Mouse (Mus musculus): ENCODE results near the gene Olfr120. TPM values are rescaled to one million over a fixed set of nuclear protein-coding genes. Genes with fewer than 3 reads are reported as not detected.
"Not testable (repeated sequence)": the region's sequence is repeated elsewhere in the genome, so short reads cannot be mapped to it uniquely, and the experiment has no call there.

The Olfr120 gene
- polyA plus RNA-seq (2014; fragmentation: Nextera tagmentation; extraction: Ambion mirVana): not detected in 2 replicates

- H3K27ac ChIP-seq (ENCODE audit: low read depth): no peak within 1 kb of the TSS
- WGBS: 55% methylated on average over 1 of the region's 1 CpGs
Measured at GRCm38 (mm10) chr17:37721508-37721907, at the start of gene Olfr120. Olfr120 (plus strand) TSS chr17:37721808.

GRCm38 (mm10) chr17:37696264-37696663 lies 25.3 kb upstream of the Olfr120 start, which contains the start of gene Olfr119:
Olfr119 (plus strand) TSS chr17:37696564.
- not testable (repeated sequence) for H3K27ac ChIP-seq (ENCODE audit: low read depth); H3K4me1 ChIP-seq (ENCODE audit: insufficient read depth); H3K9ac ChIP-seq; DNase-seq; H3K4me3 ChIP-seq (ENCODE audit: low read depth, low read length); ATAC-seq (ENCODE audit: insufficient read depth); H3K4me2 ChIP-seq; H3K36me3 ChIP-seq (ENCODE audit: insufficient read depth); H3K27me3 ChIP-seq (ENCODE audit: insufficient read depth, low read length); H3K9me3 ChIP-seq (ENCODE audit: low read depth, low read length)
- 64% methylated on average over 1 of the region's 1 CpGs for WGBS

More at GRCm38 (mm10) chr17:37721508-37721907, at the start of gene Olfr120:
- no peaks in the 10 kb centered on the region for H3K9me3 ChIP-seq (ENCODE audit: low read depth, low read length)
- no peaks in the 10 kb centered on the region for H3K27me3 ChIP-seq (ENCODE audit: insufficient read depth, low read length)
- H3K9ac ChIP-seq: no peak within 1 kb of the TSS
- DNase-seq (no peak), ATAC-seq (ENCODE audit: insufficient read depth) (no peak)
- no peak within 1 kb of the TSS for H3K4me2 ChIP-seq
- no peaks in the 10 kb centered on the region for H3K36me3 ChIP-seq (ENCODE audit: insufficient read depth)
- no peak within 1 kb of the TSS for H3K4me3 ChIP-seq (ENCODE audit: low read depth, low read length)
- no peaks in the 10 kb centered on the region for H3K4me1 ChIP-seq (ENCODE audit: insufficient read depth)
- TF ChIP-seq CTCF (IDR thresholded peaks at IDR 0.05; ENCODE audit: low read depth): no peak

- no peak for TF ChIP-seq CTCF (IDR thresholded peaks at IDR 0.05; ENCODE audit: low read depth)
- no peak overlapping the region for H3K4me3 ChIP-seq (ENCODE audit: low read depth, low read length)
- no peak for DNase-seq
- H3K27ac ChIP-seq (ENCODE audit: low read depth): no peak overlapping the region
- H3K9me3 ChIP-seq (ENCODE audit: low read depth, low read length): no peaks in the 10 kb centered on the region
- H3K27me3 ChIP-seq (ENCODE audit: insufficient read depth, low read length): no peaks in the 10 kb centered on the region
- WGBS: 49% methylated on average over 7 of the region's 7 CpGs
- no peak overlapping the region for H3K4me2 ChIP-seq
- ATAC-seq (ENCODE audit: insufficient read depth): no peak
- no peaks in the 10 kb centered on the region for H3K36me3 ChIP-seq (ENCODE audit: insufficient read depth)
- H3K4me1 ChIP-seq (ENCODE audit: insufficient read depth): no peaks in the 10 kb centered on the region
- H3K9ac ChIP-seq: no peak overlapping the region
Measured at GRCm38 (mm10) chr17:37738070-37738469, 16.5 kb downstream of the Olfr120 start.

GRCm38 (mm10) chr17:37768307-37768706 lies 46.7 kb downstream of the Olfr120 start, which contains the start of gene Olfr122:
Olfr122 (plus strand) TSS chr17:37768607.
- Histone ChIP-seq H3K9ac (no peak within 1 kb of the TSS), H3K27ac (ENCODE audit: low read depth) (no peak within 1 kb of the TSS), H3K27me3 (ENCODE audit: insufficient read depth, low read length) (no peaks in the 10 kb centered on the region), H3K4me1 (ENCODE audit: insufficient read depth) (no peaks in the 10 kb centered on the region), H3K9me3 (ENCODE audit: low read depth, low read length) (no peaks in the 10 kb centered on the region), H3K4me2 (no peak within 1 kb of the TSS), H3K36me3 (ENCODE audit: insufficient read depth) (no peaks in the 10 kb centered on the region), H3K4me3 (ENCODE audit: low read depth, low read length) (no peak within 1 kb of the TSS)
- TF ChIP-seq CTCF (IDR thresholded peaks at IDR 0.05; ENCODE audit: low read depth): no peak
- 76% methylated on average over 4 of the region's 4 CpGs for WGBS
- no peak for ATAC-seq (ENCODE audit: insufficient read depth)
- no peak for DNase-seq

Other genes with a start within 250 kb of the Olfr120 start
- gene H2-M2, start 238.3 kb upstream of the Olfr120 start, polyA plus RNA-seq (2014; fragmentation: Nextera tagmentation; extraction: Ambion mirVana): not detected in 2 replicates
- gene Olfr110, start 229.3 kb upstream of the Olfr120 start, polyA plus RNA-seq (2014; fragmentation: Nextera tagmentation; extraction: Ambion mirVana): not detected in 2 replicates
- gene Olfr111, start 213.8 kb upstream of the Olfr120 start, polyA plus RNA-seq (2014; fragmentation: Nextera tagmentation; extraction: Ambion mirVana): not detected in 2 replicates
- gene Olfr112, start 152.4 kb upstream of the Olfr120 start, polyA plus RNA-seq (2014; fragmentation: Nextera tagmentation; extraction: Ambion mirVana): not detected in 2 replicates
- gene Olfr113, start 144.1 kb upstream of the Olfr120 start, polyA plus RNA-seq (2014; fragmentation: Nextera tagmentation; extraction: Ambion mirVana): not detected in 2 replicates
- gene Olfr114, start 129.1 kb upstream of the Olfr120 start, polyA plus RNA-seq (2014; fragmentation: Nextera tagmentation; extraction: Ambion mirVana): not detected in 2 replicates
- not detected in 2 replicates for gene Olfr115, start 94.7 kb upstream of the Olfr120 start, polyA plus RNA-seq (2014; fragmentation: Nextera tagmentation; extraction: Ambion mirVana)
- gene Olfr116, start 94.6 kb upstream of the Olfr120 start, polyA plus RNA-seq (2014; fragmentation: Nextera tagmentation; extraction: Ambion mirVana): not detected in 2 replicates
- not detected in 2 replicates for gene Olfr117, start 58.0 kb upstream of the Olfr120 start, polyA plus RNA-seq (2014; fragmentation: Nextera tagmentation; extraction: Ambion mirVana)
- not detected in 2 replicates for gene Olfr118, start 54.8 kb upstream of the Olfr120 start, polyA plus RNA-seq (2014; fragmentation: Nextera tagmentation; extraction: Ambion mirVana)
- gene Olfr119, start 25.2 kb upstream of the Olfr120 start, polyA plus RNA-seq (2014; fragmentation: Nextera tagmentation; extraction: Ambion mirVana): not detected in 2 replicates
- gene Olfr121, start 27.0 kb downstream of the Olfr120 start, polyA plus RNA-seq (2014; fragmentation: Nextera tagmentation; extraction: Ambion mirVana): not detected in 2 replicates
- gene Olfr122, start 46.8 kb downstream of the Olfr120 start, polyA plus RNA-seq (2014; fragmentation: Nextera tagmentation; extraction: Ambion mirVana): not detected in 2 replicates
- gene Olfr123, start 71.7 kb downstream of the Olfr120 start, polyA plus RNA-seq (2014; fragmentation: Nextera tagmentation; extraction: Ambion mirVana): not detected in 2 replicates
- gene Olfr124, start 78.1 kb downstream of the Olfr120 start, polyA plus RNA-seq (2014; fragmentation: Nextera tagmentation; extraction: Ambion mirVana): not detected in 2 replicates
- not detected in 2 replicates for gene Olfr125, start 111.1 kb downstream of the Olfr120 start, polyA plus RNA-seq (2014; fragmentation: Nextera tagmentation; extraction: Ambion mirVana)
- gene Olfr126, start 125.7 kb downstream of the Olfr120 start, polyA plus RNA-seq (2014; fragmentation: Nextera tagmentation; extraction: Ambion mirVana): not detected in 2 replicates
- not detected in 2 replicates for gene Olfr127, start 178.6 kb downstream of the Olfr120 start, polyA plus RNA-seq (2014; fragmentation: Nextera tagmentation; extraction: Ambion mirVana)
- gene Olfr128, start 198.7 kb downstream of the Olfr120 start, polyA plus RNA-seq (2014; fragmentation: Nextera tagmentation; extraction: Ambion mirVana): not detected in 2 replicates
- not detected in 2 replicates for gene Olfr761, start 231.3 kb downstream of the Olfr120 start, polyA plus RNA-seq (2014; fragmentation: Nextera tagmentation; extraction: Ambion mirVana)

All from lung, embryonic 14.5 days (tissue).